Mouse (Mus musculus) neural tube, embryonic 13.5 days (tissue): ENCODE measurements around the gene Slc25a45. TPM values are rescaled to one million over a fixed set of nuclear protein-coding genes. Genes with fewer than 3 reads are reported as not detected.

Experiments
- ATAC-seq: fragments of 200-750 bp; cut with Nextera tagmentation; 2 replicates; pipeline ENCODE4 v1.8.0; 2017; ENCODE audit warnings: low read depth, mild to moderate bottlenecking, moderate TSS enrichment, moderate library complexity
- H3K27ac ChIP-seq: fragments of 300-500 bp; sonication (generic); replicated peaks from 2 replicates; pipeline ENCODE4 v1.5.1; 2015; ENCODE audit warnings: moderate library complexity, mild to moderate bottlenecking, inconsistent platforms
- H3K27me3 ChIP-seq: fragments of 300-500 bp; sonication (generic); 2 replicates; pipeline ENCODE4 v1.6.1; 2015; ENCODE audit warnings: mild to moderate bottlenecking, inconsistent platforms
- H3K36me3 ChIP-seq: fragments of 300-500 bp; sonication (generic); 2 replicates; pipeline ENCODE4 v1.6.1; 2015; ENCODE audit warnings: mild to moderate bottlenecking, inconsistent platforms
- H3K4me1 ChIP-seq: fragments of 300-500 bp; sonication (generic); replicated peaks from 2 replicates; pipeline ENCODE4 v1.6.1; 2015; ENCODE audit warnings: inconsistent platforms
- H3K4me2 ChIP-seq: fragments of 300-500 bp; sonication (generic); 2 replicates; pipeline ENCODE4 v1.6.1; 2015; ENCODE audit warnings: inconsistent platforms, mild to moderate bottlenecking, moderate library complexity
- H3K4me3 ChIP-seq: fragments of 300-500 bp; sonication (generic); 2 replicates; pipeline ENCODE4 v1.5.1; 2015; ENCODE audit warnings: mild to moderate bottlenecking, inconsistent platforms
- H3K9ac ChIP-seq: fragments of 300-500 bp; sonication (generic); 2 replicates; pipeline ENCODE4 v1.6.1; 2015; ENCODE audit warnings: moderate library complexity, mild to moderate bottlenecking, inconsistent platforms
- H3K9me3 ChIP-seq: fragments of 300-500 bp; sonication (generic); 2 replicates; pipeline ENCODE4 v1.6.1; 2016; ENCODE audit warnings: inconsistent platforms
- WGBS: fragments of 180-500 bp; shearing (Covaris S2); methylation state at CpG from one replicate; pipeline ENCODE4 v1.1.7; 2015; 5-methylcytosine and 5-hydroxymethylcytosine counted together
- polyA plus RNA-seq: library from polyadenylated mRNA; unstranded; fragments of >200 nt; fragmentation: Nextera tagmentation; extraction: Ambion mirVana; gene quantifications from 2 replicates; pipeline ENCODE4 v1.2.1, GENCODE M21; 2015

Slc25a45 gene
- 1.6 and 2.3 TPM in 2 replicates for polyA plus RNA-seq

DNA sequence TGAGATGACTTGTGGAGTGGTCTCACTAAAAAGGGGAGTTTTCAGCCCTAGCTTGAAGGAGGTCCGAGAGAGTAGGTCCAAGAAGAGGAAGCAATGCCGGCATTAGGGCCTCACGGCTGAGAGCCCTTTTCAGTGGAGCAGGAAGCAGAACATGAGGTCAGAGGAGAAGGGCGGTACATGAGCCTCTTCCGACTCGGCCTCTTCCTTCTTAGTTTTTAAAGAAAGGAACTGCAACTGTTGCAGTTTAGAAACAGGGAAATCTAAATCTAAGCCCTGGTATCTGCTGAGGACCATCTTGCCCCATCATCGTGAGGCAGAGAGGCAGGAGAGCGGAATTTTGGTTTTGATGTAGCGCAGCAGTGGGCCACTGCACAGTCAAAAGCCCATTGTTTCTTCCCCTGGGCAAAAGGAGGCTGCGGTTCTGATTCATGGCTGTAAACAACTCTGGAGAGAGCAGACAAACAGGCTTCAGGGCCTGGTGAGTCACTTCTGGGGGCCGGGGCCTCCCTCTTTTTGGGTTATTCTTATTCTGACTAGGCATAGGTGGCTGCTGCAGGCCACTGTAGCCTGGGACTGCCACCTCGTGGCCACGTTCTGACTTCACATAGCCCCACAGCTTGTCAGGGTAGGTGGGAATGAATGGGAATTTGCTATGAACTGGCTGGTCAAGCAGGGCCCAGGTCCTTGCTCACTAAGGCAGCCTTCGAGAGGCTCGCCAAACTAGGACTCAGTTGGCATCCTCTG, at the start of gene Slc25a45:
Gene Slc25a45 (plus strand): TSS at position 191 of the 744 bp plus-strand sequence.
- no peaks in the 10 kb centered on the region for H3K27me3 ChIP-seq
- H3K4me2 ChIP-seq = peak within 1 kb of the TSS; percentile 28
- ATAC-seq = no peak
- H3K9ac ChIP-seq = peak within 1 kb of the TSS; percentile 41
- H3K9me3 ChIP-seq = no peaks in the 10 kb centered on the region
- H3K27ac ChIP-seq = peak within 1 kb of the TSS; percentile 59; the same call in 1 of the 2 replicates
- H3K4me1 ChIP-seq = peaks cover 38% of the 10 kb centered on the region
- H3K4me3 ChIP-seq = no peak within 1 kb of the TSS
- no peaks in the 10 kb centered on the region for H3K36me3 ChIP-seq
- WGBS = 44% methylated on average over 15 of the region's 15 CpGs

DNA sequence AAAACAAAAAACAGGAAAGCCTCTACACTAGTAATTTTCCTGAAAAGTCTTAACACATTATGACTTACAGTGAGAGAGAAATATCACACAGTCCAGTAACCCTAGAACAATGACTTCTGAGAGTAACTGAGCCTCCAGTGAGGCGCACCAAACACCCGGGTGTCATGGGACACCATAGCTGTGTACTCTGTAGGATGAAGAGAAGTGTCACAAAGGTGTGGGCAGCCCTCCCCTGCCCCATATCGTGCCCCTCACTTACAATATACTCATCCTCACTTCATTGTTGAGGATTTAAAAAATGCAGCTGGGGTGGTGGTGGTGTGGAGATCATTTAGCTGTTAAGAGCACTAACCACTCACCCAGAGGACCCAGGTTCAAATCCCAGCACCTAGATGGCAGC, 49.5 kb upstream of the Slc25a45 start:
- no peaks in the 10 kb centered on the region for H3K36me3 ChIP-seq
- H3K4me2 ChIP-seq = no peak overlapping the region
- H3K4me1 ChIP-seq = peaks cover 15% of the 10 kb centered on the region
- no peaks in the 10 kb centered on the region for H3K9me3 ChIP-seq
- H3K27me3 ChIP-seq = no peaks in the 10 kb centered on the region
- H3K27ac ChIP-seq = no peak overlapping the region
- H3K9ac ChIP-seq = no peak overlapping the region
- no peak for ATAC-seq
- 90% methylated on average over 3 of the region's 3 CpGs for WGBS
- H3K4me3 ChIP-seq = no peak overlapping the region

DNA sequence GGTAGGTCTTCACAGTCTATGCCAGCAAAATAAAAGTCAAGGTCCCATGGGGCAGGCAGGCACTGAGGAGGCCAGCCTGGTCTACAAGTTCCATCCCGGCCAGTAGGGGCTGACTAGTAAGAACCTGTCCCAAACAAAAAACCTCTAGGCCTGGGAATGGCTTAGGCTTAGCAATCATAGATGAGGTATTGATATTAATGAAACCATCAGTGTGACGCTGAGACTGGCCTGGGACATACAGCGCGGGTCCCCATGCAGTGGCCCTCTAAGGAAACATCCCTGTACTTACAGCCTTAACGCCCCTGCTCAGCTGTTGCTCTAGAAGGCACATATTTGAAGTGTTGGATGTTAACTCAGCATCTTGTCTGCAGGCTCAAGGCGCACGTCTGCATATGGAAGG, 48.7 kb upstream of the Slc25a45 start:
- Histone ChIP-seq H3K4me2 (no peak overlapping the region), H3K4me3 (no peak overlapping the region), H3K27ac (no peak overlapping the region), H3K27me3 (no peaks in the 10 kb centered on the region), H3K4me1 (peaks cover 9% of the 10 kb centered on the region), H3K9me3 (no peaks in the 10 kb centered on the region), H3K36me3 (no peaks in the 10 kb centered on the region), H3K9ac (no peak overlapping the region)
- WGBS = 88% methylated on average over 7 of the region's 7 CpGs
- ATAC-seq = no peak

DNA sequence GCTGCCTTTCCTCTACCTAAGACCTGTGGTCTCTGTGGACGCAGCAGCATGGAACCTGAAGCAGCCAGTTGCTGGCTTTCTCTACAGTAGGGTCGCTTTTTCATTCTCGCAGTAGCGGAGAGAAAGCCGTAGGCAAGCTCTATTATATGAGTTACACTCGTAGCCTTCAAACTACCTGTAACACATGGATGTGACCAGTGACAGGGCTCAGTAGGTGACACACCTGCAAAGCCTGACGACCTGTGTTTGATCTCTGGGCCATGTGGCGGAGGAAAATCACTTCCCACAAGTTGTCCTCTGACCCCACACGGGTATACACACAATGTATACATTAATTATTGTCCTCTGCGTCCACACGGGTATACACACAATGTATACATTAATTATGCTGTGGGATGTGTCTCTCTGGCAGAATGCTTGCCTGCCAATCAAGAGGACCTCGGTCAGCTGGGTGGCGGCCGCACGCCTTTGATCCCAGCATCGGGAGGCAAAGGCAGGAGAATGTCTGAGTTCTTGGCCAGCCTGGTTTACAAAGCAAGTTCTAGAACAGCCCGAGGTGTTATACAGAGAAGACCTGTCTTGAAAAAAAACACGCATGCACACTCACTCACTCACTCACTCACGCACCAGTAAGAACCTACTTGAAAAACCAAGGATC, 47.5 kb upstream of the Slc25a45 start:
- no peaks in the 10 kb centered on the region for H3K9me3 ChIP-seq
- no peaks in the 10 kb centered on the region for H3K4me1 ChIP-seq
- H3K4me2 ChIP-seq = no peak overlapping the region
- H3K9ac ChIP-seq = no peak overlapping the region
- no peaks in the 10 kb centered on the region for H3K27me3 ChIP-seq
- no peak overlapping the region for H3K27ac ChIP-seq
- H3K36me3 ChIP-seq = no peaks in the 10 kb centered on the region
- no peak overlapping the region for H3K4me3 ChIP-seq
- ATAC-seq = no peak
- WGBS = 87% methylated on average over 19 of the region's 19 CpGs

DNA sequence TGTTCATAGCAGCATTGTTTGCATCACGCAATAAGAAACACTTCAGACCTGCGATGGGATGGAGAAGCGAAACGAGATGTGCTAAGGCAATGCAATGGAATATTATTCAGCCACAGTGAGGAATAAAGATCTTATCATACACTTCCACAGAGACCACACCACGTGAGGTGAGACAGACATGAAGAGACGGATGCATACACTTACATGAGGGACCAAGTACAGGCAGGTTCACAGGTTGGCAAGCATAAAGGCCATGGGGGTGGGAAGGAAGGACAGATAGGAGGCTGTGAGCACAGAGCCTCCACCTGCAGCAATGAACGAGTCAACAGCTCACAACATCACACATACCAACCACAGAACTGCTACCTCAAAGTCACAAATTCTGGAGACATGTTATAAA, 46.8 kb upstream of the Slc25a45 start:
- no peaks in the 10 kb centered on the region for H3K9me3 ChIP-seq

DNA sequence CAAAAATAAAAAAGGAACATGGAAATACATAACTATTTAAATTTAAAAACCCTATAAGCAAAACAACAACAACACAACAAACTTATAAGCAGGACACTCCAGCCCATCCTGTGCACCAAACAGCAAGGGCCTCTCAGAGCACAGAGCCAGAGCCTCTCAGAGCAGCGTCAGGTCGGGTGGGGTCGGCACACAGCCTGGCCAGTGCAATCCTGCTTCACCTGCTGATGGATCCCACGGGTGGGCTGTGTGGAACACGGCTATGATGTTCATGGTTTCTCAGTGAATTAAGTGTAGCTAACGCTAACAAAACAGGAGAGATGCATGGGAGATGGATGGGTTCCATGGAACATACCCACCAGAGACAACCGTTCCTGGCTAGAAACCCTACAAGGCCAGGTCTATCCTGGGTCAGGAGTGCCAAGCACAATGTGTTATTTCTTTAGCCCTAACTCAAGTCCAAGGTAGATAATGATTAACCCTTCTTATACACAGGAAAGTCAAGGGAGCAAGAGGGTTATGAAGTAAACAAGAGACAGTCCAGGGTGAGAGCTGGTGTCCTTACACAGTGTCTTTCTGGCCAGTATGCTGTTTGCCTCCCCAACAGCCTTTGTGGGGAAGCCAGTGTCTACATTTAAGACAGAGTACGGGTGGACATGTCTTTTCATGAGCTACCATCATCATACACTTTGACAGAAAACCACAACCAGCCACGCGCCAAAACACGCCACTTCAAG, 46.2 kb upstream of the Slc25a45 start:
- no peak for ATAC-seq
- Histone ChIP-seq H3K4me2 (no peak overlapping the region), H3K9ac (no peak overlapping the region), H3K27ac (no peak overlapping the region), H3K9me3 (no peaks in the 10 kb centered on the region), H3K27me3 (no peaks in the 10 kb centered on the region), H3K4me1 (no peaks in the 10 kb centered on the region), H3K4me3 (no peak overlapping the region), H3K36me3 (no peaks in the 10 kb centered on the region)
- 92% methylated on average over 11 of the region's 11 CpGs for WGBS

More for the DNA sequence above, 46.8 kb upstream of the Slc25a45 start:
- no peak overlapping the region for H3K4me2 ChIP-seq
- no peaks in the 10 kb centered on the region for H3K27me3 ChIP-seq
- H3K36me3 ChIP-seq = no peaks in the 10 kb centered on the region
- no peak overlapping the region for H3K9ac ChIP-seq
- H3K4me1 ChIP-seq = no peaks in the 10 kb centered on the region
- no peak overlapping the region for H3K4me3 ChIP-seq
- no peak for ATAC-seq
- H3K27ac ChIP-seq = no peak overlapping the region
- WGBS = 89% methylated on average over 7 of the region's 7 CpGs

DNA sequence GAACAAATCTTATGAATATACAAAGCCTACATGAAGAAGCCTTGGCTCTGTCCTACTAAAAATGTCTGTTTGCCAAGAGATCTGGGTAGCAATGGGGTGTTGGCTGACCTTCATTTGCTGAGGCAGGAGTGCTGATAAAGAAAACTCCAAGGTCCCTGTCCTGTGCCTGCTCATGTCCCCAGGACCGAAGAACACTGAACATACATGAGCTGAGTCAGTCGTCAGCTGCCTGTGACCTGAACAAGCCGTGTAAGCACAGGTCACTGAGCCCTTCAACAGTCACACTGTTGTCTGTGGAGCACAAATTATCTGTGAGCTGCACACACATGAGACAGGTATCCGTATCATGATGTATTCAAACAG, 45.7 kb upstream of the Slc25a45 start:
- no peaks in the 10 kb centered on the region for H3K36me3 ChIP-seq
- H3K4me1 ChIP-seq = no peaks in the 10 kb centered on the region
- WGBS = 91% methylated on average over 4 of the region's 4 CpGs
- H3K4me3 ChIP-seq = no peak overlapping the region
- ATAC-seq = no peak
- no peaks in the 10 kb centered on the region for H3K9me3 ChIP-seq
- H3K27me3 ChIP-seq = no peaks in the 10 kb centered on the region
- no peak overlapping the region for H3K9ac ChIP-seq
- H3K4me2 ChIP-seq = no peak overlapping the region
- H3K27ac ChIP-seq = no peak overlapping the region

DNA sequence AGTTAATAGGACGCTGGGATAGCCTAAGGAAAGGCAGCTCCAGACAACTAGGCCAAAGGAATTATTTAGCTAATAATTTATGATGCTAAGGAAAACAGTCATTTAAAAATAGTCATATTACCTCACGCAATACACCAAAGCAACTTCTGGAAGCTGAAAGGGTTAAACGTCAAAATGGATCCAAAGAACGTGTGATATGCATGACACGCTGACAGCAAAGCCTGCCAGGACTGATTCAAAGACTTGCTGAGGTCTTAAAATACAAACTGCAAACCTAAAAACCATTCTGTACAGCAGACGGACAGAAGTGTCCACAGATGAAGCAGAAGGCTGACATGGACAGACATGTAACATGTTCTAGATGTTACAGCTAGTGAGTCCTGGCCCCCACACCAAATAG, 45.3 kb upstream of the Slc25a45 start:
- 86% methylated on average over 6 of the region's 6 CpGs for WGBS
- Histone ChIP-seq H3K4me3 (no peak overlapping the region), H3K27me3 (no peaks in the 10 kb centered on the region), H3K4me1 (no peaks in the 10 kb centered on the region), H3K9ac (no peak overlapping the region), H3K9me3 (no peaks in the 10 kb centered on the region), H3K27ac (no peak overlapping the region), H3K36me3 (no peaks in the 10 kb centered on the region), H3K4me2 (no peak overlapping the region)
- no peak for ATAC-seq

DNA sequence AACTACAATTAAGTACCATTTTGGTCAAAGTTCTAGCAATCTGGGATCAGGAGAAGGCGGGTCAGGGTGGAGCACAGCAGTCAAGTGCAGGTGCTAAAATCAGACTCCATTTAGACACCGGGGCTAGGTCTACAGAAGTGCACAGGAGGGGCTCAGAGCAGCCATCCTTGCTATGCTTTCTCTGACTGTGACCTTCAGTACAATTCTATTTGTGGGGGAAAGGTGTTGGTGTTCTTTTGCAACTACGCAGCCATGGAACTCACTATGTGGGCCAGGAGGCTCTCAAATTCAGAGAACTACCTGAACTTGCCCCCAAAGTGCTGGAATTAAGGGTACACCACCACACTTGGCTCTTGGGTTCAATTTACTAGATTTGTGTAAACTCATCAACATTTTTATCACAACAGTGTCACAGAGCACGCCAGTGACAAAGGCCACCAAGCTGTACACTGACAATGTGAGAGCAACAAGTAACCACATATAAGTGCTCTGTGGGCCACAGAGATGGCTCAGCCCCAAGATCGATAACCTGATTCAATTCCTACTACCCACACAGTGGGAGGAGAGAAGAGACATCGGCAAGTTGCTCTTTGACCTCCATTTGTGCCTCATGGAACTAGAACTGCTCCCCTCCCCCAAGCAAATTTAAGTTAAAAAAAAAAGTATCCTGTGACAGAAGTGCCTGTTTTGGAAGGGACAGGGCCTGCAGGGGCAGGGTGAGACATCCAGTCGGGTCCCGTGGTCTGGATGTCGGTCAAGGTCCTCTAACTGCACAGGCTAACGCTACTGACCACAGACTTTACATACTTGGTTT, 44.1 kb upstream of the Slc25a45 start:
- Histone ChIP-seq H3K27ac (no peak overlapping the region), H3K9ac (no peak overlapping the region), H3K4me1 (no peaks in the 10 kb centered on the region), H3K4me3 (no peak overlapping the region), H3K36me3 (no peaks in the 10 kb centered on the region), H3K27me3 (no peaks in the 10 kb centered on the region), H3K4me2 (no peak overlapping the region), H3K9me3 (no peaks in the 10 kb centered on the region)
- ATAC-seq = no peak
- WGBS = 90% methylated on average over 10 of the region's 10 CpGs

DNA sequence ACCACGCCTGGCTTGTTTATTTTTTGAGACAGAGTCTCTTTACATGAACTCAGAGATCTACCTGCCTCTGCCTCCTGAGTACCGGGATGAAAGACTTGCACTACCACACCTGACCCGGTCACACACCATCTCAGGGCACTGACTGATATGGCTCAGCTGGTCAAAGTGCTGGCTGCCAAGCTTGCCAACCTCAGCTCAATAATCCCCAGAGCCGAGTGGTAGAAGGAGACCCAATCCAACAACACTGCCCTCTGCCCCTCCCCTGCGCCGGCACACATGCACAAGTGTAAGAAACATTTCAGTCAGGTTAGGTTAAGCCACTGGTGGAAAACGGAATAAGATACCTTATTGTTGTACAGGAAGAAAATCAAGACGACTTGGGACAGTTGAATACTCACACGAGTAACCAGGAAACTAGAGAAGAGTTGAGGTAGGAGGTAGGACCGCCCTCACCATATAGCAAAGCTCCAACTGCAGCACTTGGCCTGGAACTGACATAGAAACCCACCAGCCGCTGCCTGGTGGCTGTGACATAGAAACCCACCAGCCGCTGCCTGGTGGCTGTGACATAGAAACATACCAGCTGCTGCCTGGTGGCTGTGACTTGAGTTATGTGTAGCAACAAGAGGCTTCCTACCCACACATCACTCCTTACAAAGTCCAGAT, 43.2 kb upstream of the Slc25a45 start:
- Histone ChIP-seq H3K36me3 (no peaks in the 10 kb centered on the region), H3K4me1 (no peaks in the 10 kb centered on the region), H3K27me3 (no peaks in the 10 kb centered on the region), H3K9me3 (no peaks in the 10 kb centered on the region), H3K9ac (no peak overlapping the region), H3K27ac (no peak overlapping the region), H3K4me3 (no peak overlapping the region), H3K4me2 (no peak overlapping the region)
- ATAC-seq = no peak
- 91% methylated on average over 12 of the region's 12 CpGs for WGBS

DNA sequence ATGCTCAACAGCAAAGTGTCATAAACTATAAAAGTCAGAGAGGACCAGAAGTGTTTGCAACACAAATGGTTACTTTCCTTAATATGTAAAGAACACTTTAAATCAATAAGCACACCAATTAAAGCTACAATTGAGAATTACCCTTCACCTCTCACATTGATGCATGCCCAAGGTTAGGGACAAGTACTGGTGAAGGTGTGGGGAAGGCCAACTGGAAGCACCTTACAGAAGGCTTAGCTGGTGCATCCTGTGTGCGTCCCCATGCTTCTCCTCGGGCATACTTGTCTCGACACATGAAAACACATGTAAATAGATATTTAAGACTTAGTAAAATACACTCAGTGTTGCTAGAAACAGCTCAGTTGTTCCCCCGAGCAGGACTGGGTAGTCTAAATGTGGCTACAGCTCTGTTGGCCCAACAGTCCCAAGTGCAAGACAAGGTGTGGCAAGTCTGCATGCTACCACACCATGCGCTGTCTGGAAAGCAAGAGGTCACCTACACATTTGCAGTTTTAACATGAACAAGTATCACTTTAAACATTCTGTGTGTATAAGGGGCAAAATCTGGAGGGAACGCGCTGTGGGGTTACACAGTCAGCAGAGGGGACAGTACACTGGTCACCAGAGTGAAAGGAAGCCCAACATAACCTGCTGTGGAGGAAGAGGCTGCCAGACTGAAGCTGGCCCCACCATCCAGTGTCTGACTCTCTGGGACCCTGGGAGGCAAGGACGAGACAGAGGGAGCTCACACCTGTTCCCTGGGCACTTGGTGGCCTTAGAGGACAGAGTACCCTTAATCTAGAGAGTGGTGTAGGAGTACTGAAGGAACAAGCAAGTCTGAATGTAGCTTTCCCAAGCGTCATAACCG, 42.3 kb upstream of the Slc25a45 start:
- ATAC-seq = no peak
- 93% methylated on average over 10 of the region's 10 CpGs for WGBS
- no peaks in the 10 kb centered on the region for H3K4me1 ChIP-seq
- no peaks in the 10 kb centered on the region for H3K36me3 ChIP-seq
- H3K27ac ChIP-seq = no peak overlapping the region
- H3K4me2 ChIP-seq = no peak overlapping the region
- H3K9ac ChIP-seq = no peak overlapping the region
- no peaks in the 10 kb centered on the region for H3K9me3 ChIP-seq
- H3K4me3 ChIP-seq = no peak overlapping the region
- H3K27me3 ChIP-seq = no peaks in the 10 kb centered on the region
